Mouse (Mus musculus) thymus, postnatal 0 days (tissue): ENCODE data around the gene Fgf15. TPM values are rescaled to one million over a fixed set of nuclear protein-coding genes. Genes with fewer than 3 reads are reported as not detected.
A peak's percentile ranks its signal among the peaks of the same experiment; 100 is the strongest.

Experiments
- DNase-seq: peaks from one replicate; pipeline ENCODE4 v3.0.0-alpha.2; 2015; ENCODE audit warnings: low spot score
- polyA plus RNA-seq: library from polyadenylated mRNA; unstranded; fragments of >200 nt; fragmentation: Nextera tagmentation; extraction: Ambion mirVana; gene quantifications from 2 replicates; pipeline ENCODE4 v1.2.1, GENCODE M21; 2015

Fgf15 gene
- polyA plus RNA-seq, 1 experiment from 2014 or later: 0.56 TPM

- DNase-seq: no peak
These were observed 33.2 kb downstream of the Fgf15 start for GRCm38 (mm10) chr7:144929506-144929905.

DNA sequence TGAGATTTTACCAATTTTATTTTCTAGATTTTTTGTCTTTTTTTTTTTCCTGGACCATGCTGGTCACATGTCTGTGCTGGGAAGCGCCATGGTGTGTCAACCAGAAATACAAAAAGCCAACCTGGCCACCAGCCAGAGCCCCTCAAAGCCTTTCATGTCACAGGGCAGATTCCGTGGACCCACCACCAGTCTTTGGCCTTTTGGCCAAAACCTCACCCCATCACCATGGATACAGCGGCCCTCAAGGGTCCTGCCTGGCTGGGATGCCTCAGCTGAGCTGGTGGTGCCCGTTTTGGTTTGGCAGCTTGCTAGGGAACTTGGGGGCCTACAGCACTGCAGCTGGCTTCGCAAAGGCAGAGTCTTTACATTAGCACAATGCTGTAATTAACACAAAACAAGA lies 33.6 kb downstream of the Fgf15 start:
- no peak for DNase-seq

GRCm38 (mm10) chr7:144931778-144932177 lies 35.4 kb downstream of the Fgf15 start:
- peak; percentile 62 for DNase-seq

DNA sequence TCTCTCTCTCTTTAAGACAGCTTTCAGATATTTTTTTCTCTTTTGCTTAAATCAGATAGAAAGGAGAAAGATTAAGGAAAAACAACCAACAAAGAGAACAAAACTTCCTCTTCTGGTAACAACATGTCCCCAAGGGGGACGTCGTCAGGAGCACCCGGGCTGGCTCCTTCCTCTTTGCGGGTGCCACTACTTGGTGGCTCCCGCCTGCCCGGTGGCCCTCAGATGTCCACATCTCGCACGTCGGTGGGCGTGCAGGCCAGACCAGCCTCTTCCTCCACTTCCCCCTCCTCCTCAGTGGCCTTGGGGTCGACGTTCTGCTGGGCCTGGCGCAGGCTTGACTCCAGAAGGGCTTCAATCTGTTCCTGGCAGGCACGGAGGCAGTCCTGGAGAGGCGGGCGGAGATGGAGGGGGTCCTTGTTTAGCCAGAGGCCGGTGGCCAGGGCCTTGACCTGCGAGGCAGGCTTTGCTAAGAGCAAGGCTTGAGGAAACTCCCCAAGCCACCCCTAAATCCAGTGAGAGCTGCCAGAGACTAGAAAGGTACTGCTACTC lies 36.1 kb downstream of the Fgf15 start:
- DNase-seq: no peak

DNA sequence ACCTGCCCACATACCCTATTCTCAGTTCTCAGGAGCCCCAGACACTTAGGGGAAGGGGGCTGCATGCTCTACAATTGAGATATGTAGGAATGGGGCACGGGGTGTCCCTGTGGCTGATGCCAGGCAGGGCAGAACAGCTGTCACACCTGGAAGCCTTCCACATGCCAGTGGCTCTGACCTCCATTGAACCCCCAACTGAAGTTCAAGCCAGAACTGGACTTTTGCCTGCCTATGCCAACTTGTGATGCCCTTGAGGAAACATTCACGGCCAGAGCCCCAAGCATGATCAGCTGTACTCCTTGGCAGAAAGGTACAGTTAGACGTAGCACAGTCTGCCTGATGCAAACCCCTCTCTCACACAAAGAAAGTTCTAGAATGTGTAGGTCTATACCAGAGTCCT lies 37.0 kb downstream of the Fgf15 start:
- DNase-seq: no peak

- no peak for DNase-seq
These were observed 37.5 kb downstream of the Fgf15 start for GRCm38 (mm10) chr7:144933796-144934195.

DNA sequence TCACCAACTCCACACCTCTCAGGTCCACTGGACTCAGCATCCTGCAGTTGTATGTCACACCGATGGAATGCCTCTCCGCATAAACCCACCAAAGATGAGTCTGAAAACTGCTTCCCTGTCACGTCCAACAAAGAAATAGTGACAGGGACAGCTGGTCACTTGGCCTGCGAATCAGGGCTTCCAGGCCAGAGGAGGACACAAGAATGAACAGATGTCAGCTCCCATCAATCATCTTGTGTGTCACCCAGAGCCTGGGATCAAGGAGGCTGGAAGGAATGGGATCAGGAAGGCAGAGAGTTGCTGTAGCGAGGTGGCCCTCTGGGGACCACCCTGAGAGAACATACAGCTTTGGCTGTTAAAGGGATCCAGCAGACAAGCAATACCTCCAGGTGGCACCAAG lies 38.6 kb downstream of the Fgf15 start:
- DNase-seq: no peak

- DNase-seq: peak; percentile 40
These were observed 39.2 kb downstream of the Fgf15 start for GRCm38 (mm10) chr7:144935563-144935962.

DNA sequence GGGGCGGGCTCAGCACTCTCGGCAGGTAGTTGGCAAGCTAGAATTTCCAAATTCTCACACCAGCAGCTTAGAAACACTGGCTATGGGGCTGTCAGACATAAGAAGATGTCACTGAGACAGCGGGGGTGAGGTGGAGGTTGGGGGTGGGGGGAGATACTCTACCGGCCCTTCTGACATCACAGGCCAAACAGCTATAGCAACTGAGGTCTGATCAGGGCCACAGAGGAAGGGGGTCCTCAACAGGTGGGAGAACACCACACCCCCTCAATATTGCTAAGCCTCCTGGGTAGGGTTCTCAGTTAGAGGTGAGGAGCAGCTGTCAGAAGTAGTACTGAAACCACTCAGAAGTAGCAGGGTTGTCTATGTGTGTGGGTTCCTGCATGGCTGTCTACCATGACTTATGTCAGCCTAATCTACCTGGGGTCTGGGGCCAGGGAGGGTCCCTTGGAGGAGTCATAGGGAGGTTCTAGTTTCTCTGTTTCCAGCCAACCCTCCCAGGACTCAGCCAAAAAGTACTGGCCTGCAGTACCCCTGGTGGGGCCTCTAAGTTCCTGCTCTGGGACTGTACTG lies 40.1 kb downstream of the Fgf15 start:
- DNase-seq: no peak

- peak; percentile 83 for DNase-seq
These were observed 41.2 kb downstream of the Fgf15 start for GRCm38 (mm10) chr7:144937490-144937889.

DNA sequence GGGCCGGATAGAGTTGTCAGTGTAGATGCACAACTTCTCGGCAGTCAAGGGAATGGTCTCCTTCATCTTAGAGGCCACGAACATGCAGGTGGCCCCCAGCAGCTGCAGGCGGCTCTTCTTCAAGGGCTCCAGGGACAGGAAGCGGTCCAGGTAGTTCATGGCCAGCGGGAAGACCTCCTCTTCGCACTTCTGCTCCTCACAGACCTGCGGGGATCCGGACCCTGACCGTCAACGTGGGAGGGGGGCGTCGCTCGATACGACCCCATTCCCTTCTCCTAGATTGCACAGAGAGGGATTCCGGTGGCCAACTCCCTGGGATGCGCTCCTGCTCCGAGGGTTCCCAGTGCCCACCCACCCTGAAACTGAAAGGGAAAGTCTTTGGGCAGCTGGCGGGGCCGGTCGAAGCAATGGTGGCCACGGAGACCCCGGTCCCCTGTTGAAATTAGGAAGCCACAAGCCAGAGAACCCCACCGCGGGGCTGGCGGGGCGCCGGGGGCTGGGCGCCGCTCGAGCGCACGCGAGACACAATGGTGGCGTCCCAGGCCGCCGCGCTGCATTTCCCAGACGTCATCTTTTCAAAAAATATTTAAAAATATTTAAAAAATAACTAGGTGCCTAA lies 41.7 kb downstream of the Fgf15 start:
- DNase-seq: no peak

- DNase-seq: no peak
These were observed 42.5 kb downstream of the Fgf15 start for GRCm38 (mm10) chr7:144938661-144939343.

DNA sequence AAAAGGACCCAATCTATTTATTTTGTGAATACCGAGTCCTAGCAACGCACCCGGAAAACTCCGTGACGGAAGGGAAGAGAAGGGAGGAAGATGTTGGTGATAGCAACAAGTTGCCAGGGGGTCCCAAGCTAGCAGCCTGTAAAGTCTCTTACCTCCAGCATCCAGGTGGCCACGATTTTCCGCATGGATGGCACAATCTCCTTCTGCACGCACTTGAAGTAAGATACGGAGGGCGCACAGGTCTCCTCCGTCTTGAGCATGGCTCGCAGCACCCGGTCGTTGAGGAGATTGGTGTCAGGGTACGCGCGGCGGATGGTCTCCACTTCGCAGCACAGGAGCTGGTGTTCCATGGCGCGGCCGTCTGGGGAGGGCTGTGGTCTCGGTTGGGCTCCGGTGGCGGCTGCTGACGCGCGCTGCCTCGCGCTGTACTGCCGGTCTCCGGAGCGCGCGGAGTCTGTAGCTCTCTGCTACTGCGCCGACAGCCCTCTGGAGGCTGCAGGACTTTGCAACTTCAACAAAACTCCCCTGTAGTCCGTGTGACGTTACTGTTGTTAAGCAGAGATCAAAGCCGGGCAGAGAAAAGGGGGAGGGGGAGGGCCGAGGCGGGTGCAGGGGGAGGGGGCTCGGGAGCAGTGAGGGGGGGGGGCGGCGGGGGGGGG lies 43.1 kb downstream of the Fgf15 start, which contains the start of gene Ccnd1:
TSS of gene Ccnd1 (minus strand) at position 582 of the 659 bp plus-strand sequence.
- peak; percentile 47 for DNase-seq

GRCm38 (mm10) chr7:144940003-144940571 lies 43.8 kb downstream of the Fgf15 start:
- no peak for DNase-seq

- no peak for DNase-seq
These were observed 44.3 kb downstream of the Fgf15 start for GRCm38 (mm10) chr7:144940585-144940984.

GRCm38 (mm10) chr7:144941242-144941831 lies 45.0 kb downstream of the Fgf15 start:
- DNase-seq: peak; percentile 48

- peak; percentile 9 for DNase-seq
These were observed 45.9 kb downstream of the Fgf15 start for GRCm38 (mm10) chr7:144942071-144942743.

GRCm38 (mm10) chr7:144942744-144943135 lies 46.4 kb downstream of the Fgf15 start:
- DNase-seq: no peak

DNA sequence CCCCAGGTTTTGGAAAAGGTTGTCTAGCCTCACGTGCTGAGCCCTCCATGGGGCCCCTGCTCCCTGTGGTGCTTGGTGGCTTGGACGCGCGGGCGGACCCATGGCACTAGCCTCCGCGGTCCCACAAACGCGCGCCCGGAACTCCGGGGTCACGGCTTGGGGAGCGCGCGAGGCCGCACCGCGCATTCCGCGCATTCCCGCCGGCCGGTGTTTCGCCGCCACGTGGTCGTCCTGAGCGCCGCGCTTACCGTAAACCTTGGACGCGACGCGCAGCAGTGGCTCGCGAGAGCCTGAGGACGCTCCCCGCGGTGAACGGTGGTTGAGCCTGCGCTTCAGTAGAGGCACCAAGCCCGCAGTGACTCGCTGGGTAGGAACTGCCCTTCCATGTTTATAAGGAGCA lies 46.9 kb downstream of the Fgf15 start:
- peak; percentile 71 for DNase-seq
